Mouse (Mus musculus) limb, embryonic 10.5 days (tissue): Measurements from ENCODE around the gene Ear1. TPM values are rescaled to one million over a fixed set of nuclear protein-coding genes. Genes with fewer than 3 reads are reported as not detected.

Experiments
- polyA plus RNA-seq: library from polyadenylated mRNA; unstranded; fragments of >200 nt; fragmentation: Nextera tagmentation; extraction: Ambion mirVana; gene quantifications from 2 replicates; pipeline ENCODE4 v1.2.1, GENCODE M21; 2016

The Ear1 gene
- polyA plus RNA-seq, 1 experiment from 2014 or later, result not detected

Other genes with a start within 250 kb of the Ear1 start
- not detected in 2 replicates for gene Gm8165, start 198.3 kb downstream of the Ear1 start, polyA plus RNA-seq
- gene Gm7324, start 177.7 kb downstream of the Ear1 start, polyA plus RNA-seq, result 1.5 and 1.7 TPM in 2 replicates
- not detected in 2 replicates for gene Gm16506, start 148.0 kb downstream of the Ear1 start, polyA plus RNA-seq
- gene Gm6526, start 127.7 kb downstream of the Ear1 start, polyA plus RNA-seq, result not detected in 2 replicates
- not detected in 2 replicates for gene Gm8180, start 90.8 kb downstream of the Ear1 start, polyA plus RNA-seq
- not detected in 2 replicates for gene Ear10, start 48.0 kb upstream of the Ear1 start, polyA plus RNA-seq
- gene Gm8113, start 49.9 kb upstream of the Ear1 start, polyA plus RNA-seq, result 10.9 and 13.5 TPM in 2 replicates
- not detected in 2 replicates for gene Ang5, start 81.6 kb upstream of the Ear1 start, polyA plus RNA-seq
- not detected in 2 replicates for gene Ang6, start 126.8 kb upstream of the Ear1 start, polyA plus RNA-seq
- gene Ear2, start 227.1 kb upstream of the Ear1 start, polyA plus RNA-seq, result not detected in 2 replicates
- not detected in 2 replicates for gene Gm3327, start 248.3 kb upstream of the Ear1 start, polyA plus RNA-seq